Mouse (Mus musculus): ENCODE measurements around the gene Stab1.

Stab1 gene

GRCm38 (mm10) chr14:31194441-31194840 lies 26.0 kb upstream of the Stab1 start:
- DNase-seq, result no peak

GRCm38 (mm10) chr14:31193791-31194190 lies 25.4 kb upstream of the Stab1 start:
- DNase-seq, result no peak

- DNase-seq, result no peak
These were observed 23.5 kb upstream of the Stab1 start for GRCm38 (mm10) chr14:31191936-31192335.

- no peak for DNase-seq
These were observed 20.9 kb upstream of the Stab1 start for GRCm38 (mm10) chr14:31189348-31189747.

GRCm38 (mm10) chr14:31188771-31189181 lies 20.3 kb upstream of the Stab1 start:
- no peak for DNase-seq

GRCm38 (mm10) chr14:31186656-31187055 lies 18.2 kb upstream of the Stab1 start:
- no peak for DNase-seq

- no peak for DNase-seq
These were observed 15.8 kb upstream of the Stab1 start for GRCm38 (mm10) chr14:31184195-31184594.

- DNase-seq, result no peak
These were observed 15.1 kb upstream of the Stab1 start for GRCm38 (mm10) chr14:31183541-31183940.

GRCm38 (mm10) chr14:31182786-31183290 lies 14.4 kb upstream of the Stab1 start:
- DNase-seq, result no peak

- DNase-seq, result no peak
These were observed 13.1 kb upstream of the Stab1 start for GRCm38 (mm10) chr14:31181512-31181911.

GRCm38 (mm10) chr14:31179677-31180365 lies 11.4 kb upstream of the Stab1 start:
- no peak for DNase-seq

GRCm38 (mm10) chr14:31177715-31178114 lies 9.3 kb upstream of the Stab1 start:
- DNase-seq, result no peak

GRCm38 (mm10) chr14:31177287-31177686 lies 8.8 kb upstream of the Stab1 start:
- DNase-seq, result no peak

- DNase-seq, result no peak
These were observed 5.1 kb upstream of the Stab1 start for GRCm38 (mm10) chr14:31173537-31173936.

- no peak for DNase-seq
These were observed 4.5 kb upstream of the Stab1 start for GRCm38 (mm10) chr14:31172781-31173455.

- DNase-seq, result no peak
These were observed 3.4 kb upstream of the Stab1 start for GRCm38 (mm10) chr14:31171821-31172220.

GRCm38 (mm10) chr14:31171386-31171785 lies 2.9 kb upstream of the Stab1 start:
- no peak for DNase-seq

GRCm38 (mm10) chr14:31170963-31171362 lies 2.5 kb upstream of the Stab1 start:
- no peak for DNase-seq

- DNase-seq, result no peak
These were observed 1.1 kb upstream of the Stab1 start for GRCm38 (mm10) chr14:31169508-31169907.

GRCm38 (mm10) chr14:31166827-31167226 lies 1.6 kb downstream of the Stab1 start:
- no peak for DNase-seq

GRCm38 (mm10) chr14:31165991-31166630 lies 2.3 kb downstream of the Stab1 start:
- no peak for DNase-seq

GRCm38 (mm10) chr14:31165458-31165857 lies 3.0 kb downstream of the Stab1 start:
- no peak for DNase-seq

- no peak for DNase-seq
These were observed 3.4 kb downstream of the Stab1 start for GRCm38 (mm10) chr14:31165010-31165409.

- no peak for DNase-seq
These were observed 4.4 kb downstream of the Stab1 start for GRCm38 (mm10) chr14:31164067-31164466.
